Mouse (Mus musculus): ENCODE measurements around the gene Rtf1.

GRCm38 (mm10) chr2:119743176-119743807, 68.4 kb downstream of the Rtf1 start:
- TF ChIP-seq POLR2A (IDR thresholded peaks at IDR 0.05; ENCODE audit: control insufficient read depth, extremely low read depth, insufficient read depth, low read length, poor library complexity) (no peak), CTCF (IDR thresholded peaks at IDR 0.05; ENCODE audit: borderline replicate concordance, control insufficient read depth, extremely low read depth, insufficient read depth, low read length, poor library complexity) (no peak)
